Mouse (Mus musculus) hematopoietic multipotent progenitor cell, adult 10-12 weeks (in vitro differentiated cells): ENCODE measurements around the gene Mapk8ip3. TPM values are rescaled to one million over a fixed set of nuclear protein-coding genes. Genes with fewer than 3 reads are reported as not detected.

Experiments
- polyA plus RNA-seq: library from polyadenylated mRNA; stranded (reverse); fragments of >175 nt; gene quantifications from 2 replicates; pipeline ENCODE4 v1.2.3, GENCODE M21; 2012; ENCODE audit warnings: low replicate concordance

Mapk8ip3 gene
- polyA plus RNA-seq = 64.6 and 70.0 TPM in 2 replicates

GRCm38 (mm10) chr17:24936259-24937237 is at the start of gene Mapk8ip3:
Gene Mapk8ip3 (minus strand): TSS chr17:24936977.

GRCm38 (mm10) chr17:24960135-24960851 is 23.5 kb upstream of the Mapk8ip3 start, which contains the start of gene Jpt2:
Gene Jpt2 (minus strand): TSS chr17:24960689.

GRCm38 (mm10) chr17:24896241-24896992 is 40.4 kb downstream of the Mapk8ip3 start, which contains the start of gene Nme3:
Gene Nme3 (plus strand): TSS chr17:24896500.

GRCm38 (mm10) chr17:24894995-24895547 is 41.7 kb downstream of the Mapk8ip3 start, which contains the start of the genes Eme2 and Mrps34:
Gene Eme2 (minus strand): TSS chr17:24895087.
Gene Mrps34 (plus strand): TSS chr17:24895116.

GRCm38 (mm10) chr17:24886134-24886931 is 50.4 kb downstream of the Mapk8ip3 start, which contains the start of the genes Nubp2 and Spsb3:
Gene Nubp2 (minus strand): TSS chr17:24886349.
Gene Spsb3 (plus strand): TSS chr17:24886643.

GRCm38 (mm10) chr17:24865776-24866175 is 71.0 kb downstream of the Mapk8ip3 start, which contains the start of gene Igfals:
Gene Igfals (plus strand): TSS chr17:24865997.

GRCm38 (mm10) chr17:24850065-24850772 is 86.6 kb downstream of the Mapk8ip3 start, which contains the start of gene Fahd1:
Gene Fahd1 (minus strand): TSS chr17:24850364.

Other genes starting within 250 kb of the Mapk8ip3 start
- 0.15 and 0.24 TPM in 2 replicates for gene Syngr3, start 247.0 kb downstream of the Mapk8ip3 start, polyA plus RNA-seq
- gene Gfer, start 240.8 kb downstream of the Mapk8ip3 start, polyA plus RNA-seq = 52.3 and 54.6 TPM in 2 replicates
- gene Noxo1, start 240.7 kb downstream of the Mapk8ip3 start, polyA plus RNA-seq = 5.9 and 10.3 TPM in 2 replicates
- 8.7 and 12.3 TPM in 2 replicates for gene Tbl3, start 229.3 kb downstream of the Mapk8ip3 start, polyA plus RNA-seq
- 0.16 and 0.36 TPM in 2 replicates for gene Rnf151, start 218.9 kb downstream of the Mapk8ip3 start, polyA plus RNA-seq
- 42.1 and 88.6 TPM in 2 replicates for gene Rps2, start 218.9 kb downstream of the Mapk8ip3 start, polyA plus RNA-seq
- 220 and 325 TPM in 2 replicates for gene Ndufb10, start 212.5 kb downstream of the Mapk8ip3 start, polyA plus RNA-seq
- 0.31 and 0.38 TPM in 2 replicates for gene Rpl3l, start 209.2 kb downstream of the Mapk8ip3 start, polyA plus RNA-seq
- 43.6 and 56.0 TPM in 2 replicates for gene Msrb1, start 200.3 kb downstream of the Mapk8ip3 start, polyA plus RNA-seq
- gene Hs3st6, start 184.0 kb downstream of the Mapk8ip3 start, polyA plus RNA-seq = 0.94 and 2.2 TPM in 2 replicates
- not detected in 2 replicates for gene Meiob, start 132.7 kb downstream of the Mapk8ip3 start, polyA plus RNA-seq
- gene Hagh, start 96.8 kb downstream of the Mapk8ip3 start, polyA plus RNA-seq = 27.6 and 69.0 TPM in 2 replicates
- 2.7 and 6.5 TPM in 2 replicates for gene Fahd1, start 86.6 kb downstream of the Mapk8ip3 start, polyA plus RNA-seq
- 0.12 TPM in 1 of 2 replicates, not detected in the other for gene Igfals, start 71.0 kb downstream of the Mapk8ip3 start, polyA plus RNA-seq
- 10.4 and 58.7 TPM in 2 replicates for gene Nubp2, start 50.6 kb downstream of the Mapk8ip3 start, polyA plus RNA-seq
- gene Spsb3, start 50.3 kb downstream of the Mapk8ip3 start, polyA plus RNA-seq = 44.2 and 49.9 TPM in 2 replicates
- gene Eme2, start 41.9 kb downstream of the Mapk8ip3 start, polyA plus RNA-seq = 20.3 and 41.1 TPM in 2 replicates
- 40.1 and 50.8 TPM in 2 replicates for gene Mrps34, start 41.9 kb downstream of the Mapk8ip3 start, polyA plus RNA-seq
- gene Nme3, start 40.5 kb downstream of the Mapk8ip3 start, polyA plus RNA-seq = 19.9 and 39.7 TPM in 2 replicates
- gene Jpt2, start 23.7 kb upstream of the Mapk8ip3 start, polyA plus RNA-seq = 9.7 and 10.8 TPM in 2 replicates
- 13.8 and 42.6 TPM in 2 replicates for gene Cramp1l, start 78.8 kb upstream of the Mapk8ip3 start, polyA plus RNA-seq
- gene Ift140, start 79.1 kb upstream of the Mapk8ip3 start, polyA plus RNA-seq = 12.6 and 17.0 TPM in 2 replicates
- 0.62 TPM in 1 of 2 replicates, not detected in the other for gene Tmem204, start 146.6 kb upstream of the Mapk8ip3 start, polyA plus RNA-seq
- 11.5 and 26.9 TPM in 2 replicates for gene Telo2, start 179.0 kb upstream of the Mapk8ip3 start, polyA plus RNA-seq
- not detected in 2 replicates for gene Ptx4, start 183.8 kb upstream of the Mapk8ip3 start, polyA plus RNA-seq
- 26.3 and 36.9 TPM in 2 replicates for gene Clcn7, start 196.4 kb upstream of the Mapk8ip3 start, polyA plus RNA-seq
- gene Ccdc154, start 225.5 kb upstream of the Mapk8ip3 start, polyA plus RNA-seq = not detected in 2 replicates
- gene Gm38655, start 238.5 kb upstream of the Mapk8ip3 start, polyA plus RNA-seq = not detected in 2 replicates
- gene BC003965, start 247.6 kb upstream of the Mapk8ip3 start, polyA plus RNA-seq = 19.1 and 36.7 TPM in 2 replicates